Mouse (Mus musculus): Measurements from ENCODE around the gene Gfod1. TPM values are rescaled to one million over a fixed set of nuclear protein-coding genes. Genes with fewer than 3 reads are reported as not detected.
A peak's percentile ranks its signal among the peaks of the same experiment; 100 is the strongest.

The Gfod1 gene
- polyA plus RNA-seq, 1 experiment from 2014 or later = 0.54 TPM

DNA sequence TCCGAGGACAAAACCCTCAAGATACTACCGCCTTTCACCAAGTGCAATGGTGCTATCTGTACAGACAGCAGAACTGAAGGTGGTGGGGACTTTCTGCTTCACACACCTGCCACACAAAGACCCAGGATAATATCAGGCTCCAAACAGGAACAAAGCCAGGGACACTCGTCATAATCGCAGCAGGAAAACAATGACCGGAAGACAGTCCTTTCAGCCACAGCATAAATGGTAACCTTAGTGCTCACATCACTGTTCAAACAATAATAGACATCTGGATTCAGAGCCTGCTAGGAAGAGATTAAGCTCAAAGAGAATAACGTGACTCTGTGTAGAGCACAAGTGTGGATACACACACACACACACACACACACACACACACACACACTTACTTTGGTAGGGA is 67.3 kb downstream of the Gfod1 start:
- Histone ChIP-seq H3K36me3 (no peaks in the 10 kb centered on the region), H3K27me3 (replicated peaks) (0 out of 2 replicates have a peak, but pooled peaks cover 6% of the 10 kb centered on the region), H3K4me1 (peaks cover 73% of the 10 kb centered on the region), H3K4me3 (no peak overlapping the region), H3K4me2 (peak overlapping the region; percentile 71), H3K9ac (no peak overlapping the region), H3K9me3 (replicated peaks) (no peaks in the 10 kb centered on the region), H3K27ac (peak overlapping the region; percentile 92)
- 24% methylated on average over 6 of the region's 6 CpGs for WGBS (ENCODE audit: insufficient replicate concordance)
- ATAC-seq = no peak

DNA sequence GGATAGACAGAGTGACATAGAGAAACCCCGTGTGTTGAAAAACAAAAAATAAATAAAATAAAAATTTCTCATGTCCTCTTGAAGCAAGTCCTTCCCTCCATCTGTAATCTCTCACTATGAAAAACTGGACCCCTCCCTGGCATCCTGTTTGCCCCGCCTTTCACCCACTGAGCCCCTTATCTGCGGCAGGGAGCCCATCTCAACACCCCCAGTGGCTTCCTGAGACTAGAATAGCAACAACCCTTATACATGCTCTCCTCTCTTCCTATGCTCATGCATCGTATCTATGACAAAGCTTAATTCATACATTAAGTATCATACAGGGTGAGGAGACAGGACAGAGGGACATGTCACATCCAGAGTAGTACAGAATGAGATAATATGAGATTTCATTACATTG is 68.0 kb downstream of the Gfod1 start:
- WGBS (ENCODE audit: insufficient replicate concordance) = 9% methylated on average over 4 of the region's 4 CpGs

DNA sequence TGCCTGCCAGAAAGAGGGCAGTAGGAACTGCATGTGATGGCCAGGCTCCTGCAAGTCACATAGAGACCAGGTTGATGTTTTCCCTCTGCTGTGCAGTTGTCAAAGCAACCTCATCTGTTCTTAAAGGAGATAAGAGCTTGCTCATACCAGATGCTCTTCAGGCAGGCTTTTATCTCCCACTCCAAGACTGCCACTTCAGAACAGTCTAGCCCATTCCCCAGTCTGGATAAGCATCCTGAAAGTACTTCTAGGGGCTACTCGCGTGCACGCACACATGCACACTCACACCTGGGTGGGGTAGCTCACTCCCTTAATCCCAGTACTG is 68.4 kb downstream of the Gfod1 start:
- Histone ChIP-seq H3K4me2 (peak overlapping the region; percentile 71), H3K36me3 (no peaks in the 10 kb centered on the region), H3K4me1 (peaks cover 74% of the 10 kb centered on the region), H3K9ac (peak overlapping the region; percentile 53), H3K4me3 (peak overlapping the region; percentile 37), H3K27me3 (replicated peaks) (0 out of 2 replicates have a peak, but pooled peaks cover 6% of the 10 kb centered on the region), H3K9me3 (replicated peaks) (no peaks in the 10 kb centered on the region), H3K27ac (peak overlapping the region; percentile 92)
- WGBS (ENCODE audit: insufficient replicate concordance) = 12% methylated on average over 3 of the region's 3 CpGs
- peak; percentile 93 for ATAC-seq

More for the DNA sequence above, 68.0 kb downstream of the Gfod1 start:
- H3K4me3 ChIP-seq = peak overlapping the region; percentile 37; the same call in 1 of the 2 replicates
- peak overlapping the region; percentile 23; the same call in 1 of the 2 replicates for H3K9ac ChIP-seq
- H3K4me2 ChIP-seq = peak overlapping the region; percentile 71
- peak overlapping the region; percentile 92 for H3K27ac ChIP-seq
- 0 out of 2 replicates have a peak, but pooled peaks cover 6% of the 10 kb centered on the region for H3K27me3 ChIP-seq (replicated peaks)
- H3K9me3 ChIP-seq (replicated peaks) = no peaks in the 10 kb centered on the region
- peak; percentile 66 for ATAC-seq
- no peaks in the 10 kb centered on the region for H3K36me3 ChIP-seq
- peaks cover 73% of the 10 kb centered on the region for H3K4me1 ChIP-seq

DNA sequence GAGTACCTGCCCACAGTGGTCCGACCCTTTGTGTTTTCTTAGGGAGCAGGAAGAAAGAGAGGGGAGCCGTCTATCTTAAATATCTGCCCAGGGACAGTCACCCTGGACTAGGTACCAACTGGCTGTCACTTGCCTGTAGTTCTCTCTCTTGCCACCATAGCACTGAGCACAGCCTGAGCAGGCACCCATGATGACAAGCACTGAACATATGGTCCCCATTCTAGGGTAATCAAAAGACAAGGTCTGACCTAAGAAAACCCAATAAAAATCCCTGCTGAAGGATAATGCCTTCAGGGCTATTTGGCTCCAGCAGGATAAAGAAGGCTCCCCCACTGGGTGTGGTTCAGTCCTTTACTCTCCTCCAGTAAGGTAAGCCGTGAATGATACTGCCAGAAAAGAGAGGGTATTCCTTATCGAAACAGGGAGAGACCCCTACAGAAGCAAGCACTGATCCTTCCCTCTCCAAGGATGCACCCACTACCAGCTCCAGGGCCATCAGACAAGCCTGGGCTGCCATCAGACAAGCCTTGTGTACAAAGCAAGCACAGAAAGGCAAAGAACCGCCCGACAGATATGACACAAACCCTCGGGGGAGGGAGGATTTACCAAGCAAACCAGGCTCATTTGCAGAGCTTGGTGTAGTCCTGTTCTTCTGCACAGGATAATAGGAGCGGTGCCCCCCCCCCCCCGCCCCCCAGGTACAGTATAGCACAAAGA is 68.9 kb downstream of the Gfod1 start:
- H3K9me3 ChIP-seq (replicated peaks) = no peaks in the 10 kb centered on the region
- peak overlapping the region; percentile 92 for H3K27ac ChIP-seq
- H3K27me3 ChIP-seq (replicated peaks) = 0 out of 2 replicates have a peak, but pooled peaks cover 6% of the 10 kb centered on the region
- peak overlapping the region; percentile 53 for H3K9ac ChIP-seq
- ATAC-seq = peak; percentile 49
- H3K4me1 ChIP-seq = peaks cover 79% of the 10 kb centered on the region
- no peaks in the 10 kb centered on the region for H3K36me3 ChIP-seq
- WGBS (ENCODE audit: insufficient replicate concordance) = 30% methylated on average over 9 of the region's 9 CpGs
- H3K4me3 ChIP-seq = peak overlapping the region; percentile 37
- peak overlapping the region; percentile 71 for H3K4me2 ChIP-seq

DNA sequence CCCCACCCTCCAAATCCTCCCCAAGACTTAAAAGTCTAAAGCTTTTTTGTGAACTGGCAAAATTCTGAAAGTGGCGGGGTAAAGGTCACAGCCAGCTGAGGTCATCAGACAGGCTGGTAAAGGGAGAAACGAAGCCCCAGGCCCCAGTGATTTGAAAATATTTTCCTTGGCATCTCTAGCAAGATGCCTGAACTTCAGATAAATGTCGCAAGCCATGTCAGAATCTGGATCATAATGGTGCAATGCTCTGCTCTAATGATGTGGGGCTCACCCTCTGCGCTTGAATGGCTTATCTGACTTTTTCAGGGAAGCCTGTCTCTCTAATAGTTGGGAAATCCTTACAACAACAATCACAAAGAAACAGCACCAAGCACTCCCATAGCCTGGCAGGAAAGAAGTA is 70.6 kb downstream of the Gfod1 start:
- H3K27ac ChIP-seq = peak overlapping the region; percentile 33
- no peak overlapping the region for H3K9ac ChIP-seq
- H3K9me3 ChIP-seq (replicated peaks) = no peaks in the 10 kb centered on the region
- H3K36me3 ChIP-seq = no peaks in the 10 kb centered on the region
- H3K27me3 ChIP-seq (replicated peaks) = 0 out of 2 replicates have a peak, but pooled peaks cover 6% of the 10 kb centered on the region
- H3K4me2 ChIP-seq = no peak overlapping the region
- no peak overlapping the region for H3K4me3 ChIP-seq
- WGBS (ENCODE audit: insufficient replicate concordance) = 54% methylated on average over 4 of the region's 4 CpGs
- H3K4me1 ChIP-seq = peaks cover 89% of the 10 kb centered on the region
- ATAC-seq = no peak

DNA sequence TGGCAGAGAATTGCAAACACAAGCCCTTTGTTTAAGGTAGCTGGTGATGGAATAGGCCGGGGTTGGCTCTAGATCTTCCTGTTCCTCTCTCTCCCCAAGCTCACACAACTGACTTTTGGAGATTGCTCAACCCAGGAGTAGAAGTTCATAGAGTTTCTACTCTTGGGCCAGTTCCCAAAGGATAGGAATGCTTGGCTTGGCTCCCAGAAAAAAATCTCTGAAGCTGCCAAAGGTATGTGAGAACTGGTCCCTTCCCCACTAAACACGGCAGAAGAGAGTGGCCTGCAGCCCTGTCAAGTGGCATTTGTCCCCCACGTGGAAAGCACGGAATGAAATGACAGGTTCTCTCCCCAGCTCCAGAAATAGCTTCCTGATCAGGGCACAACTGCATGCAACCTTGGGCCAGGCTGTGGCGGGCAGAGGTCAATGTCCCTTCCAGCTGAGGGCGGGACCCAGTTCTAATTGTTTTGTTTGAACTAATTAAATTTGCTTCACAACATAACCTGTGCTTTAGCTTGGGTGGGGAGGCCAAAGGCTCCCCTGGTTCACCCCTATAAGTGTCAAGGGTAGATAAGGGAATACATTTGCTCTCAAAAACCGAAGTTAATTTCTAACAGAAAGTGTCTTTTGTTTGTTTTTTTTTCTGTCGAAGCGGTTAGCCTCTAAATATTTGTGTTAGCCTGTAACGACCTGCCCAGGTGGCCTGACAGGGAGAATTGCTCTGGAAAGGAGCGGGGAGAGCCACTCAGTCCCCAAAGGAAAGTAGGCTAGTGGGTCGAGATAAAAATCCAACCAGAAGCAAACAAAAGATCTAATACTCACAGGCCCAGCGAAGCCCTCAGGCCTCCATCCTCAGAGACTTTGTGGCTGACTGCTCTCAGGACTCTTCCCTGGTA is 71.8 kb downstream of the Gfod1 start:
- peak overlapping the region; percentile 9; the same call in 1 of the 2 replicates for H3K4me2 ChIP-seq
- H3K27me3 ChIP-seq (replicated peaks) = no peaks in the 10 kb centered on the region
- H3K9me3 ChIP-seq (replicated peaks) = no peaks in the 10 kb centered on the region
- 47% methylated on average over 13 of the region's 13 CpGs for WGBS (ENCODE audit: insufficient replicate concordance)
- H3K36me3 ChIP-seq = no peaks in the 10 kb centered on the region
- H3K9ac ChIP-seq = no peak overlapping the region; the same call in 1 of the 2 replicates
- H3K4me3 ChIP-seq = no peak overlapping the region
- peaks cover 82% of the 10 kb centered on the region for H3K4me1 ChIP-seq
- H3K27ac ChIP-seq = peak overlapping the region; percentile 69
- no peak for ATAC-seq

DNA sequence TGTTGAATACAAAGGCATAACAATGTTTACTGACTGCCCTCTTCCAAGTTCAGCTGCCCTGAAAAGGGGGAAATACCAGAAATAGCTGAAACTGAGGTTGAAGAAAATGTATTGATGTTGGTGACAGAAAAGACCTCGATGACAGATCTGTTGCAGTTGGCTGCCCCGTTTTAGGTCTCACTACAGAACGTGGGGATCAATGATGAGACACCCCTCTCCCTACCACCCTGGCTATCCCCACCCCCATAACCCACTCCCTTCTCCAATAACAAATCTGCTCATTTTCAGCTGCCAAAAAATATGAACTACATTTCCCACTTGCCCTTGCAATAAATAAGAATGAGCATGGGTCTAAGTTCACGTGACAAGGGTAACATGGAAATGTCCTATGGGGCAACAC is 73.1 kb downstream of the Gfod1 start:
- Histone ChIP-seq H3K4me1 (peaks cover 68% of the 10 kb centered on the region), H3K27ac (peak overlapping the region; percentile 69; the same call in 1 of the 2 replicates), H3K9ac (no peak overlapping the region), H3K27me3 (replicated peaks) (no peaks in the 10 kb centered on the region), H3K9me3 (replicated peaks) (no peaks in the 10 kb centered on the region), H3K36me3 (no peaks in the 10 kb centered on the region), H3K4me2 (no peak overlapping the region), H3K4me3 (no peak overlapping the region)
- WGBS (ENCODE audit: insufficient replicate concordance) = 46% methylated on average over 4 of the region's 4 CpGs
- ATAC-seq = no peak

DNA sequence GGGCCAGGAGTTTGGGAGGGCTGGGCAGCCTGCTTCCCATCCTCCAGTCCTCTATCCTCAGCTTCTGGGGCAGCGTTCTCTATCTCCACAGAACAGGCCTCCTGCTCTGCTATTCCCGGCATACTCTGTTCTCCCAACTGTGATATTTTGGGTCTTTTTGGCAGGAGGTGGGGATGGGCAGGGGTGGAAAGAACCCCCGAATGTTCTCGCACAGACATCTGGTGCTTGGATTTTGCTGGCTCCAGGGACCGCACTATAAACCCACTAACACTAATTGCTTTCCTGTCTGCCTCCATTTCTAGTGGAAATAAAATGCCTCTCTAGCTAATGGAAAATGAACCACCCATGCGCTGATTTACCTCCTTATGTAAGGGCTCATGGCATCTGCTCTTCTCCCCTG is 73.7 kb downstream of the Gfod1 start:
- Histone ChIP-seq H3K4me3 (no peak overlapping the region), H3K36me3 (no peaks in the 10 kb centered on the region), H3K4me1 (peaks cover 62% of the 10 kb centered on the region), H3K27ac (peak overlapping the region; percentile 49), H3K4me2 (peak overlapping the region; percentile 30), H3K9me3 (replicated peaks) (0 out of 2 replicates have a peak, but pooled peaks cover under 1% of the 10 kb centered on the region), H3K9ac (peak overlapping the region; percentile 36), H3K27me3 (replicated peaks) (no peaks in the 10 kb centered on the region)
- peak; percentile 34; the same call in 1 of the 2 replicates for ATAC-seq
- WGBS (ENCODE audit: insufficient replicate concordance) = 50% methylated on average over 6 of the region's 6 CpGs

DNA sequence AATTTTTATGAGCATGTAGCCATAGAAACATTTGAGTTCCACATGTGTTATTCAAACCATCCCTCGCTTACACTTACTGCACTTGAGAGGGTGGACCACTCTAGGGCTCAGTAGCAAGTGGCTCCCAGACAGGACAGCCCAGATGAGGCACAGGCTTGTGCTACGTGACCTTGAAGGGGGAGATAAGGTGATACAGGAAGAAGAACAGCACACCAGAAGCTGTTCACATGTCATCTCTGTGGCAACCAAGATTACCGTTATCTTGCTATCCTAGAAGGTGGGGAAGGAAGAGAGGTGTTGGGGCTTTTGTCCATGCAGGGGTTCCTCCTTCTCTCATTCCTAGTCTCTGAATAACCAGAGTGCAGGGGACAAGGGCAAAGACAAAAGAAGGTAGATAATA is 74.2 kb downstream of the Gfod1 start:
- H3K4me3 ChIP-seq = no peak overlapping the region
- H3K27ac ChIP-seq = peak overlapping the region; percentile 49
- no peaks in the 10 kb centered on the region for H3K36me3 ChIP-seq
- no peaks in the 10 kb centered on the region for H3K27me3 ChIP-seq (replicated peaks)
- peak; percentile 94 for ATAC-seq
- peak overlapping the region; percentile 36 for H3K9ac ChIP-seq
- 29% methylated on average over 3 of the region's 3 CpGs for WGBS (ENCODE audit: insufficient replicate concordance)
- H3K4me2 ChIP-seq = peak overlapping the region; percentile 30
- peaks cover 58% of the 10 kb centered on the region for H3K4me1 ChIP-seq
- 0 out of 2 replicates have a peak, but pooled peaks cover 5% of the 10 kb centered on the region for H3K9me3 ChIP-seq (replicated peaks)

DNA sequence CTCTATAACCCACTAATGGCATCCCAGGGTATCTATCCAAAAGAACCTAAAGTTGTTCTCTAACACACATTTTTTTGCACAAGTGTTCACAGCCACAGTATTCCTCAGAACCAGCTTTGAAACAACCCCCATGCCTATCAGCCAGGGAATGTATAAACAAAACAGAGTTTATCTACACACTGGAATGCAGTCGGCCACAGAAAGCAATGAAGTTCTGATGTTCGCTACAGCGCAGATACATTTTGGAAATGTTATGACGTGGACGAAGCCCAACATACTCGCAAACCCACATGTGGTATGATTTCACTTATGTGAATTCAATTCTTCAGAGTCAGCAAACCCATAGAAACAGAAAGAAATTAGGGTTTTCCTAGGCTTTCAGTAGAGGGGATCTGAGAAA is 75.8 kb downstream of the Gfod1 start:
- Histone ChIP-seq H3K9ac (no peak overlapping the region), H3K27ac (no peak overlapping the region), H3K36me3 (no peaks in the 10 kb centered on the region), H3K4me2 (no peak overlapping the region), H3K9me3 (replicated peaks) (0 out of 2 replicates have a peak, but pooled peaks cover 5% of the 10 kb centered on the region), H3K27me3 (replicated peaks) (no peaks in the 10 kb centered on the region), H3K4me1 (peaks cover 41% of the 10 kb centered on the region), H3K4me3 (no peak overlapping the region)
- WGBS (ENCODE audit: insufficient replicate concordance) = 81% methylated on average over 6 of the region's 6 CpGs
- ATAC-seq = no peak

DNA sequence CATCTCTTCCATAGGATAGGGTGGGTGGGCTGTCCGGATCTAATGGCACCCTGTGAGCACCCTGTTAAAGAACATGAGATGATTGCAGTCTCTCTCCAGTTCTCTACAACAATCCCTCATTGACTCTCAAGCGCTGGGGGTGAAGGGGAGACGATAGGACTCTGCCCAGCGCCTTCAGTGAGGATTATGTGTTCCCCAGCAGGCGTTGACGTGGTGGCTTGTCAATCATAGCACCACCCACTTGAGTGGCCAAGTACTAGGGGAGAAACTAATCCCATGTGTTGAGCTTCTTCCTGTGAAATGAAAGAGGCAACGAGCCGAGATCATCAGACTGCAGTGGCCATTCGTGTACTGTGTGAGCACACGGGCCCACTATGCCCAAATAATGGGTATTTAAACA is 77.9 kb downstream of the Gfod1 start:
- WGBS (ENCODE audit: insufficient replicate concordance) = 78% methylated on average over 10 of the region's 10 CpGs

DNA sequence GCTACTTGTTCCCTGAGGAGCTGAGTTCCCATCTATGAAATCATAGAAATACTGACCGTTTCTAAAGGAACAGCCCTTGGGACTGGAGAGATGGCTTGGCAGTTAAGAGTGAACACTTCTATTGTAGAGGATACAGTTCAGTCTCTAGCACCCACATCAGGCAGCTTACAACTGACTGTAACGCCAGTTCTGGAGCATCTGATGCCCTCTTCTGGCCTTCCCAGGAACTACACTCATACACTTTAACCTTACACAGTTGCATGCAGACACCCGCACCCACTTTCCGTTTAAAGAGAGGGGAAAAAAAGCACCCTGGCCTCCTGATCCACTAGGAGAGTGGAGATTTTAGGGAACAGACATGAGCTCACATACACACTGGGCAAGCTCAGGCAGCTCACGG is 78.8 kb downstream of the Gfod1 start:
- no peak overlapping the region for H3K27ac ChIP-seq
- 0 out of 2 replicates have a peak, but pooled peaks cover 1% of the 10 kb centered on the region for H3K27me3 ChIP-seq (replicated peaks)
- 0 out of 2 replicates have a peak, but pooled peaks cover 5% of the 10 kb centered on the region for H3K9me3 ChIP-seq (replicated peaks)
- no peak overlapping the region for H3K9ac ChIP-seq
- no peak overlapping the region for H3K4me3 ChIP-seq
- 78% methylated on average over 5 of the region's 5 CpGs for WGBS (ENCODE audit: insufficient replicate concordance)
- H3K36me3 ChIP-seq = no peaks in the 10 kb centered on the region
- H3K4me2 ChIP-seq = no peak overlapping the region
- peaks cover 12% of the 10 kb centered on the region for H3K4me1 ChIP-seq
- ATAC-seq = no peak

More for the DNA sequence above, 77.9 kb downstream of the Gfod1 start:
- no peaks in the 10 kb centered on the region for H3K27me3 ChIP-seq (replicated peaks)
- H3K9ac ChIP-seq = no peak overlapping the region
- H3K36me3 ChIP-seq = no peaks in the 10 kb centered on the region
- H3K4me2 ChIP-seq = no peak overlapping the region
- no peak for ATAC-seq
- peaks cover 20% of the 10 kb centered on the region for H3K4me1 ChIP-seq
- no peak overlapping the region for H3K4me3 ChIP-seq
- no peak overlapping the region for H3K27ac ChIP-seq
- 0 out of 2 replicates have a peak, but pooled peaks cover 5% of the 10 kb centered on the region for H3K9me3 ChIP-seq (replicated peaks)

All from liver, embryonic 12.5 days (tissue).